Mouse (Mus musculus) embryo, embryonic 11.5 days (tissue): ENCODE results near the gene Atp5f1.
A peak's percentile ranks its signal among the peaks of the same experiment; 100 is the strongest.
"Not testable (repeated sequence)": the region's sequence is repeated elsewhere in the genome, so short reads cannot be mapped to it uniquely, and the experiment has no call there.

Experiments
- DNase-seq: peaks from one replicate; pipeline ENCODE4 v3.0.0-alpha.2; 2012; ENCODE audit warnings: low read depth, low spot score

Atp5f1 gene

GRCm38 (mm10) chr3:105959999-105960398 lies at the start of gene Atp5f1:
Gene Atp5f1, minus strand, starts transcription at chr3:105960099.
- DNase-seq: no peak

GRCm38 (mm10) chr3:106003360-106003759 lies 43.5 kb upstream of the Atp5f1 start:
- DNase-seq: not testable (repeated sequence)

- peak; percentile 66 for DNase-seq
These were observed 41.8 kb upstream of the Atp5f1 start for GRCm38 (mm10) chr3:106001416-106002370.

GRCm38 (mm10) chr3:106000707-106001375 lies 40.9 kb upstream of the Atp5f1 start:
- DNase-seq: no peak

- no peak for DNase-seq
These were observed 34.8 kb upstream of the Atp5f1 start for GRCm38 (mm10) chr3:105994730-105995129.

GRCm38 (mm10) chr3:105991653-105992283 lies 31.9 kb upstream of the Atp5f1 start:
- DNase-seq: peak; percentile 55

- not testable (repeated sequence) for DNase-seq
These were observed 29.7 kb upstream of the Atp5f1 start for GRCm38 (mm10) chr3:105989611-105990010.

GRCm38 (mm10) chr3:105974174-105974573 lies 14.3 kb upstream of the Atp5f1 start:
- no peak for DNase-seq

- DNase-seq: no peak
These were observed 13.5 kb upstream of the Atp5f1 start, which contains the start of gene Ovgp1 for GRCm38 (mm10) chr3:105973411-105973810. Gene Ovgp1, plus strand, starts transcription at chr3:105973711.

- no peak for DNase-seq
These were observed 12.0 kb upstream of the Atp5f1 start for GRCm38 (mm10) chr3:105971831-105972446.

- no peak for DNase-seq
These were observed 801 bp upstream of the Atp5f1 start for GRCm38 (mm10) chr3:105960700-105961099.

- DNase-seq: no peak
These were observed 314 bp downstream of the Atp5f1 start for GRCm38 (mm10) chr3:105959585-105959984.

GRCm38 (mm10) chr3:105958974-105959580 lies 822 bp downstream of the Atp5f1 start, which contains the start of gene Wdr77:
Gene Wdr77, plus strand, starts transcription at chr3:105959369.
- peak; percentile 100 for DNase-seq

GRCm38 (mm10) chr3:105958204-105958603 lies 1.7 kb downstream of the Atp5f1 start:
- DNase-seq: no peak

GRCm38 (mm10) chr3:105957235-105957634 lies 2.7 kb downstream of the Atp5f1 start:
- DNase-seq: no peak

GRCm38 (mm10) chr3:105951348-105951747 lies 8.6 kb downstream of the Atp5f1 start:
- DNase-seq: no peak

GRCm38 (mm10) chr3:105936111-105936510 lies 23.8 kb downstream of the Atp5f1 start:
- DNase-seq: no peak

GRCm38 (mm10) chr3:105935033-105935432 lies 24.9 kb downstream of the Atp5f1 start:
- DNase-seq: no peak

GRCm38 (mm10) chr3:105933926-105934325 lies 26.0 kb downstream of the Atp5f1 start:
- DNase-seq: no peak

GRCm38 (mm10) chr3:105932240-105933071 lies 27.4 kb downstream of the Atp5f1 start, which contains the start of gene I830077J02Rik:
Gene I830077J02Rik, minus strand, starts transcription at chr3:105932664.
- no peak for DNase-seq
